Mouse (Mus musculus) left cerebral cortex, adult 2 months (tissue): Measurements from ENCODE around the gene Hyal2. TPM values are rescaled to one million over a fixed set of nuclear protein-coding genes. Genes with fewer than 3 reads are reported as not detected.
"Not testable (repeated sequence)": the region's sequence is repeated elsewhere in the genome, so short reads cannot be mapped to it uniquely, and the experiment has no call there.

Experiments
- DNase-seq, 2 experiments: peaks; one replicate each; pipeline ENCODE4 v3.0.0; 2021 to 2022; ENCODE audit warnings: low spot score in 2 of 2, mixed read lengths in 1 of 2; ENCODE audit errors: extremely low spot score in 1 of 2
- H3K27ac ChIP-seq: fragments of 200-600 bp; 2 replicates; pipeline ENCODE4 v1.8.1; 2022
- H3K4me3 ChIP-seq: fragments of 200-600 bp; 2 replicates; pipeline ENCODE4 v1.8.1; 2022
- CTCF ChIP-seq: fragments of 200-600 bp; IDR thresholded peaks from 2 replicates; pipeline ENCODE4 v1.8.1; 2022; ENCODE audit warnings: antibody characterized with exemption, mild to moderate bottlenecking, moderate library complexity
- intact Hi-C: fragments of 180-260 bp; cut with DNase I; formaldehyde crosslinking; loops from one replicate; pipeline ENCODE4 v1.15.1; 2025
- total RNA-seq, 2 experiments: library from RNA; stranded (reverse); gene quantifications; 2 replicates each; pipeline ENCODE4 v1.2.3; 2021

The Hyal2 gene
- total RNA-seq, 2 experiments from 2014 or later: 14.9 TPM

DNA sequence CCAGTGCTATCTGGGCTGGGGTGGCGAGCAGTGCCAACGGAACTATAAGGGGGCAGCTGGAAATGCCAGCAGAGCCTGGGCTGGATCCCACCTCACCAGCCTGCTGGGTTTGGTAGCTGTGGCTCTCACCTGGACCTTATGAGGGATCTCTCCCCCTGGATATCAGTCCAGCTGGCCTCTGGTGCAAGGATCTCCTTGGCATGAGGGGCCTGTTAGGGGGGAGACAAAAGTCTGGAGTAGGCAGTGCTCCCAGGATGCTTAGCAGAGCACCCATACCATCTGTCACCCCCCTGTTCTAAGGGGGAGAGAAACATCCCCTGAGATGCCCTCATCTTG lies 4.5 kb downstream of the Hyal2 start:
- no peak for DNase-seq
- Histone ChIP-seq H3K4me3 (no peak overlapping the region), H3K27ac (no peak overlapping the region)
- no peak for TF ChIP-seq CTCF
- intact Hi-C loops: loop anchor here (10.0 kb wide), 1 partner anchor 923 kb away; the partner anchor contains the start of gene Usp19

DNA sequence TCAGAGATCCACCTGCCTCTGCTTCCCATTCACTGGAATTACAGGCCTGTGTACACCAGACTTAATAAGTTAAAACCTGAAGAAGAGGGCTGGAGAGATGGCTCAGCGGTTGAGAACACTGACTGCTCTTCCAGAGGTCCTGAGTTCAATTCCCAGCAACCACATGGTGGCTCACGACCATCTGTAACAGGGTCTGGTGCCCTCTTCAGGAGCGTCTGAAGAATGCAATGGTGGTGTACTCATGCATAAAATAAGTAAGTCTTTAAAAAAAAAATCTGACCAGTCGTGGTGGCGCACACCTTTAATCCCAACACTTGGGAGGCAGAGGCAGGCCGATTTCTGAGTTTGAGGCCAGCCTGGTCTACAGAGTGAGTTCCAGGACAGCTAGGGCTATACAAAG lies 6.0 kb downstream of the Hyal2 start:
- H3K27ac ChIP-seq, H3K4me3 ChIP-seq, DNase-seq: not testable (repeated sequence)
- TF ChIP-seq CTCF: peak; percentile 26
- intact Hi-C loops: loop anchor here (10.0 kb wide), 1 partner anchor 921 kb away; the partner anchor contains the start of gene Usp19

DNA sequence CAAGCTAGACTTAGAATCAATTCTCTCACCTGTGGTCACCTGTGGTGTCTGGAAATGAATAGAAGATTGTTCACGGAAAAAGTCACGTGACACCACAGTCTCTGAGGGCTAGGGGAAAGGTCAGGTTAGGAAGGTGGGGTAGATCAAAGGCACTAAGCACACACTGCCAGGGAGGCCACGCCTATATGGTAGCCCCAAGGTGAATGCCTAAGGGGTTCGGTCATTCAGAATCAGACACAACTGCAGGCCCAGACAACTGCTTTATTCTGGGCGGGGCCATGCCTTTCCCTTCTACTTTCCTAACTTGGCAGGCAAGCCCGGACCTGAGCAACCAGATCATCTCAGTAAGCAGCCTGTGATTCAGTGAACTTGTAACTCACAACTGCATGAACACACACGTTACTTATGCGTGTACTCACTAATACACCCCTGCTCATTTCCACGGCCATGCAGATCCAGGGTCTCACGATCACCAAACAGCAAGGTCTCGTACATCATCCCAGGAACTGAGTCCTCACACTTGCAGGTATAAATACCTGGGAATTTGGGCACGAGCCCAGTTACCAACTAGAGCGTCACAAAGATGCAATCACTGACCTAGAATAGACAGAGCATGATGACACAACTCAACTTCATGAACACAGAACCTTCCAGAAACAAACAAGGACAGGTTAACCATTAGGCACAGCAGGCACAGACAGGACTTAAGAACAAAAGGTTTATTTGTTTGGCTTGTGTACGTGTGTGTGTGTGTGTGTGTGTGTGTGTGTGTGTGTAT lies 8.0 kb downstream of the Hyal2 start:
- DNase-seq: no peak
- TF ChIP-seq CTCF: no peak
- H3K27ac ChIP-seq: no peak overlapping the region
- intact Hi-C loops: loop anchor here (10.0 kb wide), 1 partner anchor 919 kb away; the partner anchor contains the start of gene Usp19
- H3K4me3 ChIP-seq: no peak overlapping the region

DNA sequence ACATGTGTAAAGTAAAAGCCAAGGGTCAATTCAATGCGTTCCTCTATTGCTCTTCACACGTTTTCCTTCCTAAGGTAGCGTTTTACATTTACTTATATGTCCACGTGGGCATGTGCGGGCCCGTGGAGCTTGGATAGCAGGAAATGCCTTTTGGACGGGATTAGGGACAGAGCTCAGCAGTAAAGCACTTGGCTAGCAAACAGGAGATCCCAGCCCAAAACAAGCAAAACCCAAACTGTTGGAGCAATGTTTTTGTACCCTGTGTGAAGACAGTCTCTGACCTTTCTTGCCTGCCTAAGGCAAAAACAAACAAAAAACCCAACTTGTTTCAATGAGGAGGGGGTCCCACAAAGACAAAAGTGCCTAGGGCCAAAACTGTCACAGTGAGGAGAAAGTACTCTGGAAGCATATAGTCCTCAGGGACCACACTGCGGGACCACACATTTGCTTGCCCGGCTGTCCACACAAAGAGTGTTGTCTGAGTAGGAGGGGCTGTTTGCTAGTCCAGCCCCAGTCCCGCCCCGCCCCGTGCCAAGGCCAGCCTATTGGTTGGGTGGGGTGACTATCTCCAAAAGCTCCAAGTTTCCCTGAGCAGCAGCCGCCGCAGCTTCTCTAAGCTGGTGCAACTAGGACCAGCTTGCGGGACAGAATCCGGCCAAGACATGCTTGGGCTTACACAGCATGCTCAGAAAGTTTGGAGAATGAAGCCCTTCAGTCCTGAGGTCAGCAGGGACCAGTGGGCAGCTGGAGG lies 8.8 kb downstream of the Hyal2 start, which contains the start of gene Hyal1:
TSS of gene Hyal1 (plus strand) at position 571 of the 751 bp plus-strand sequence.
- intact Hi-C loops: loop anchor here (10.0 kb wide), 1 partner anchor 918 kb away; the partner anchor contains the start of gene Usp19
- H3K4me3 ChIP-seq: peak within 1 kb of the TSS; percentile 39; the same call in 1 of the 2 replicates

DNA sequence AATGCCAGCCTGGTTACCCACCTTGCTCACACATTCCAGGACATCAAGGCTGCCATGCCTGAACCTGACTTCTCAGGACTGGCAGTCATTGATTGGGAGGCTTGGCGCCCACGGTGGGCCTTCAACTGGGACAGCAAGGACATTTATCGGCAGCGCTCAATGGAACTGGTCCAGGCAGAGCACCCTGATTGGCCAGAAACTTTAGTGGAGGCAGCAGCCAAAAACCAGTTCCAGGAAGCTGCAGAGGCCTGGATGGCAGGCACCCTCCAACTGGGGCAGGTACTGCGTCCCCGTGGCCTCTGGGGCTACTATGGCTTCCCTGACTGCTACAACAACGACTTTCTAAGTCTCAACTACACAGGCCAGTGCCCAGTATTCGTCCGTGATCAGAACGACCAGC lies 10.1 kb downstream of the Hyal2 start:
- no peak for TF ChIP-seq CTCF
- intact Hi-C loops: loop anchor here (10.0 kb wide), 1 partner anchor 917 kb away; the partner anchor contains the start of gene Usp19
- H3K4me3 ChIP-seq: no peak overlapping the region
- DNase-seq: no peak
- H3K27ac ChIP-seq: no peak overlapping the region

More for the DNA sequence above, 8.8 kb downstream of the Hyal2 start, which contains the start of gene Hyal1:
- H3K27ac ChIP-seq: peak within 1 kb of the TSS; percentile 63
- TF ChIP-seq CTCF: no peak
- no peak for DNase-seq

DNA sequence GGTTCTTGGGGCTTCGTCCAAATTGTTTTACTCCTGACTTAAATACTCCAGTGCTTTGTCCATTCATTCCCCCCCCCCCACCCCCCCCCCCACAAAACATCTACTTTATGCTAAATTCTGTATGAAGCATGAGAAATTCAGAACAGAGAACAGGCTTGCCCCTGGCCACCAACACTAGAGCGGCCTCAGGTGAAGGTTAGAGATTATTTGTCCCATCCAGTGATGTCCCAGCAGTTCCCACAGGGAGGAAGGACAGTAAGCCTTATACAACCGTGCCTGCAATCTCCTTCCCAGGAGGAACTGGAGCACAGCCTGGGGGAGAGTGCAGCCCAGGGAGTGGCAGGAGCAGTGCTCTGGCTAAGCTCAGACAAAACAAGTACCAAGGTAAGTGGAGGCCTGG lies 10.8 kb downstream of the Hyal2 start, which contains the start of gene Naa80:
TSS of gene Naa80 (plus strand) at position 301 of the 400 bp plus-strand sequence.
- DNase-seq: no peak
- Histone ChIP-seq H3K27ac (0 out of 2 replicates have a peak within 1 kb of the TSS, but pooled peaks have one; percentile 90), H3K4me3 (no peak within 1 kb of the TSS)
- intact Hi-C loops: loop anchor here (10.0 kb wide), 1 partner anchor 916 kb away; the partner anchor contains the start of gene Usp19
- TF ChIP-seq CTCF: no peak

DNA sequence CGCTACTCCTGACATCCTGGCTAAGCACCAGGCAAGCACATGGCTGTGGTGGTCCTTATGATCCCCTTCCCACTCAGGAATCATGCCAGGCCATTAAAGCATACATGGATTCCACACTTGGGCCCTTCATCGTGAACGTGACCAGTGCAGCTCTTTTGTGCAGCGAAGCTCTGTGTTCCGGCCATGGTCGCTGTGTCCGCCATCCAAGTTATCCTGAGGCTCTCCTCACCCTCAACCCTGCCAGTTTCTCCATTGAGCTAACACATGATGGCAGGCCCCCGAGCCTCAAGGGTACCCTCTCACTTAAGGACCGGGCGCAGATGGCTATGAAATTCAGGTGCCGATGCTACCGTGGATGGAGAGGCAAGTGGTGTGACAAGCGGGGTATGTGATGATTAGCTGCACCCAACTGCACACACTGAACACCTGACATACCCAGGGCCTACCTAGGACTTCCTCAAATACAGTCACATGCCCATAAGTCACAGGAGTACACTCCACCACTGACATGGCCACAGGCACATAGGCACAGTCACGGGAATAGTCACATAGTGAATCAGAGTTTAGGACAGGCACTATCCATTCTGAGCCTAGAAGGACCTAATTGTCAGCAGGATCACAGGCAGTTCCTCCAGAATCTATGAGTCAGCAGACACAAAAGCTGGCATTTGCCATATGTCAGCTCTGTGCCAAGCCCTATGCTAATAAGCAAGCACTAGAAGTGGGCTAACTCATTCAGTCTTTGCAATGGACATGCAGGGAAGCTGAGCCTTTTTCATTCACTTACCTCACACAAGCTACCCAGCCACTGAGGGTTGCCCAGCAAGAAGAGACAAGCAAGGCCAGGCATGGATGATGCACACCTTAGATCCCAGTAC lies 11.5 kb downstream of the Hyal2 start:
- intact Hi-C loops: loop anchor here (10.0 kb wide), 1 partner anchor 916 kb away; the partner anchor contains the start of gene Usp19
- DNase-seq: no peak
- H3K27ac ChIP-seq: 0 out of 2 replicates have a peak overlapping the region, but pooled peaks have one; percentile 90
- H3K4me3 ChIP-seq: no peak overlapping the region
- no peak for TF ChIP-seq CTCF

DNA sequence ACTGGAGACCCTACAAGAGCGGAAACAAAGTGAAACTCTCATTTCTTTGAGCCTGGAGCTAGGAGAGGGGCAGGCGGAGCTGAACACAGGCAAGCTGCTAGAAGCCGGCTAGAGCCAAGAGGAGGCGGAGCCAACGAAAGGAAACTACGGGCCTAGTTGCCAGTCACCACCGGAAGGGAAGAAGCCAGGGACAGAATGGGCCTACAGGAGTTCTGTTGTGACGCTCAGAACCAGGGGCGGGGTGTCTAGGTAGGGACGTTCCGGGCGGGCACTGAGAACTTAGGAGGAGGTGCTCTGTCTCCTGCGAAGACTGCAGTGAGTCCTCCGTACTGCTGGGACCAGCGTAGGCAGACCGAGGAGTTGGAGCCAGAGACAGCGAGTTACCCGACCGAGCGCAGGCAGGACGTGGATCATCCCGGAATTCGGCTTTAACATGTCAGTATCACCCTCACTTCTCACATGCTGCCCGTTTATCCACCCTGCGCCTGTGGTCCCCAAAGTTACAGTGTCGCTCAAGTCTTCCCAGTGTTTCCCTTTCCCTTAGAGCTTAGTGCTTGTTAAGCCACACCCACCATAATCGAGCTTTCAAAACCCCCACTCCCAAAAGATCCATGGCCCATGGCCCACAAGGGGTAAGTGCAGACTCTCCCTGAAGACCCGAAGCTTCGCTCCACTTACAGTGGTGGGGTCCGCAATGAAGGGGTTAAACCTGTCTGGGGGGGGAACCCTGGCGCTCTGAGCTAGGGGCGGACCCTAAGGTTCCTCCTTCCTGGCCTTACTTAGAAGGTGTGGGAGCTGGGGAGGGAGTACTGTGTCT lies 13.0 kb downstream of the Hyal2 start, which contains the start of gene Hyal3:
TSS of gene Hyal3 (plus strand) at position 318 of the 817 bp plus-strand sequence.
- TF ChIP-seq CTCF: no peak
- peak within 1 kb of the TSS; percentile 80 for H3K4me3 ChIP-seq
- intact Hi-C loops: no loop called here
- peak; percentile 82 to 85 for DNase-seq
- peak within 1 kb of the TSS; percentile 90 for H3K27ac ChIP-seq

DNA sequence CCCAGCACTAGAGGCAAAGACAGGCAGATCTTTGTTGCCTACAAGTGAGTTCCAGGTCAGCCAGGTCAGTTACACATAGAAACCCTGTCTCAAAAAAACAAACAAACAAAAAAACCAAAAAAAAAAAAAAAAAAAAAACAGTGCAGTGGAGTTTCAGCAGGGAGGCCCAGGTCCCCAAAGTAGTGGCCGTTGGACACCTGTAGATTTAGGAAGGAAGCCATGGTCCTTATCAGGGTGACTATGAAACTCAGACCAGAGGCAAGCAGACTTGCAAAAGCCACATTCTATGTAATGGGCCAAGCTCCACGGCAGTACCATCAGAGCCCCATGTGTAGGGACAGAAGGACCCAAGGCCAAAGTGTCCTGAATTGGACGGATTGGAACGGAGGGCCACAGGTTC lies 13.8 kb downstream of the Hyal2 start:
- intact Hi-C loops: no loop called here
- Histone ChIP-seq H3K27ac (no peak overlapping the region), H3K4me3 (peak overlapping the region; percentile 80)
- TF ChIP-seq CTCF: no peak
- no peak for DNase-seq

DNA sequence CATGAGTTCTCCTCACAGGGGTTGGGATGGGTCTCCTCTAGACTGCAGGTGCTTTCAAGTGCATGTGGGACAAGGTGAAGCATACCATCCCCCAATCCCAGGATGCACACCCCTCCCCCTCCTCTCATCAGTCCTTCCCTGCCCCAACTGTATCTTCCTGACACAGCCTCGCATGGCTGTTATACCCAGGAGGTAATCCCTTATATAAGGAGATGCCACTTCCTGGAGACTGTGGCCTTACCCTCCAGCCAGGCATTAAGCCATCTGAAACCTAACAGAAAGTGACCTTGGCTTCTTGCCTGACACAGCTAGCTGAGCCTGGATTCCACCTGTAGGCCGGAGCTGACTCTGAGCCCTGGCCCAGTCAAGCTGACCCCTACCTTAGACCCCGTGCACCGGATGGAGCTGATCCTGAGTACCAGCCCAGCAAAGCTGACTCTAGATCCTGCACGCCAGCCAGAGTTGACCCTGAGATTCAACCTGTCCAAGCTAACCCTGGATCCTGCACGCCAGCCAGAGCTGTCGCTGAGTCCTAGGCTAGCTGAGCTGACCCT lies 14.8 kb downstream of the Hyal2 start:
- H3K4me3 ChIP-seq: no peak overlapping the region
- no peak overlapping the region for H3K27ac ChIP-seq
- TF ChIP-seq CTCF: no peak
- intact Hi-C loops: no loop called here
- no peak for DNase-seq
